ENCODE assay signal across 26 mouse cellular contexts in genomic region chr15:87702821-87703220, GRCm38 (mm10).
"Had no signal": no experiment of that assay in that cellular context is flagged by ENCODE, and none has a peak within 500 bp of the region (broad histone marks: within the 10 kb centered on the region; RNA-seq: fewer than 3 reads in every experiment).

No protein-coding gene starts in this region.

- H3K4me3 ChIP-seq: gastrocnemius, adult 2 months; heart, embryonic 10.5 days; heart, embryonic 12.5 days; hindbrain, embryonic 10.5 days; hindbrain, embryonic 12.5 days; intestine, embryonic 15.5 days; left cerebral cortex, adult 2 months; limb, embryonic 10.5 days; limb, embryonic 12.5 days; liver, embryonic 13.5 days; liver, embryonic 15.5 days had no signal

- DNase-seq: gastrocnemius, adult 2 months; gastrocnemius, postnatal 10 days; gastrocnemius, postnatal 25 days; heart, adult 18-20 months; heart, postnatal 10 days; heart, postnatal 4 days; kidney, adult 18-20 months; kidney, adult 8-10 months; liver; liver, embryonic 13.5 days; liver, postnatal 0 days had no signal

- H3K27ac ChIP-seq: gastrocnemius, adult 2 months; heart, embryonic 10.5 days; hindbrain, embryonic 10.5 days; hindbrain, embryonic 12.5 days; hindbrain, embryonic 14.5 days; intestine, embryonic 15.5 days; kidney, postnatal 0 days; left cerebral cortex, adult 2 months; limb, embryonic 10.5 days; limb, embryonic 12.5 days; liver, embryonic 13.5 days; liver, embryonic 15.5 days had no signal

- ATAC-seq: hindbrain, embryonic 16.5 days; inflammation-experienced regulatory T-cells, adult 6 months; intestine, embryonic 15.5 days; intestine, postnatal 0 days; liver, postnatal 0 days had no signal

- H3K27me3 ChIP-seq: heart, embryonic 12.5 days; hindbrain, embryonic 12.5 days; intestine, embryonic 15.5 days; limb, embryonic 12.5 days; liver, embryonic 13.5 days; liver, embryonic 15.5 days had no signal

- H3K4me2 ChIP-seq: heart, embryonic 12.5 days; hindbrain, embryonic 12.5 days; hindbrain, embryonic 14.5 days; intestine, embryonic 15.5 days; limb, embryonic 12.5 days; liver, embryonic 11.5 days; liver, embryonic 13.5 days; liver, embryonic 15.5 days had no signal

- H3K36me3 ChIP-seq: heart, embryonic 10.5 days; heart, embryonic 12.5 days; intestine, embryonic 15.5 days; limb, embryonic 10.5 days; limb, embryonic 12.5 days; liver, embryonic 13.5 days; liver, embryonic 15.5 days had no signal

- H3K9me3 ChIP-seq: heart, embryonic 10.5 days; intestine, embryonic 15.5 days; limb, embryonic 10.5 days; liver, embryonic 15.5 days had no signal

- H3K9ac ChIP-seq: heart, embryonic 12.5 days; hindbrain, embryonic 12.5 days; hindbrain, embryonic 14.5 days; intestine, embryonic 15.5 days; limb, embryonic 12.5 days; liver, embryonic 13.5 days; liver, embryonic 15.5 days; liver, postnatal 0 days had no signal

- H3K4me1 ChIP-seq: hindbrain, embryonic 10.5 days; intestine, embryonic 15.5 days; liver, embryonic 13.5 days; liver, embryonic 15.5 days had no signal
